Mouse (Mus musculus) liver, postnatal 0 days (tissue): ENCODE data around the gene Astn2. TPM values are rescaled to one million over a fixed set of nuclear protein-coding genes. Genes with fewer than 3 reads are reported as not detected.
A peak's percentile ranks its signal among the peaks of the same experiment; 100 is the strongest.

ENCODE experiments used
- ATAC-seq: fragments of 200-750 bp; cut with Nextera tagmentation; 2 replicates; pipeline ENCODE4 v1.8.0; 2017; ENCODE audit warnings: mild to moderate bottlenecking, moderate library complexity
- DNase-seq: peaks from one replicate; pipeline ENCODE4 v3.0.0-alpha.2; 2016
- H3K27ac ChIP-seq: fragments of 300-500 bp; sonication (generic); 2 replicates; pipeline ENCODE4 v1.5.1; 2014; ENCODE audit warnings: antibody characterized with exemption, moderate library complexity, mild to moderate bottlenecking, low read depth
- H3K27me3 ChIP-seq: fragments of 300-500 bp; sonication (generic); 2 replicates; pipeline ENCODE4 v1.6.1; 2014; ENCODE audit warnings: low read length, control low read depth, mixed read lengths; ENCODE audit not compliant: insufficient read depth
- H3K36me3 ChIP-seq: fragments of 300-500 bp; sonication (generic); replicated peaks from 2 replicates; pipeline ENCODE4 v1.6.1; 2014; ENCODE audit warnings: mild to moderate bottlenecking, control low read depth, low read length, moderate library complexity, mixed read lengths; ENCODE audit not compliant: insufficient read depth
- H3K4me1 ChIP-seq: fragments of 300-500 bp; sonication (generic); 2 replicates; pipeline ENCODE4 v1.6.1; 2014; ENCODE audit warnings: antibody characterized with exemption, mild to moderate bottlenecking, control low read depth; ENCODE audit not compliant: insufficient read depth
- H3K4me2 ChIP-seq: fragments of 300-500 bp; sonication (generic); 2 replicates; pipeline ENCODE4 v1.6.1; 2014; ENCODE audit warnings: low read depth, mild to moderate bottlenecking, low read length, moderate library complexity, mixed read lengths
- H3K4me3 ChIP-seq: fragments of 300-500 bp; sonication (generic); 2 replicates; pipeline ENCODE4 v1.5.1; 2014; ENCODE audit warnings: low read depth, low read length
- H3K9ac ChIP-seq: fragments of 300-500 bp; sonication (generic); replicated peaks from 2 replicates; pipeline ENCODE4 v1.6.1; 2014; ENCODE audit warnings: mild to moderate bottlenecking, moderate library complexity
- H3K9me3 ChIP-seq: fragments of 300-500 bp; sonication (generic); 2 replicates; pipeline ENCODE4 v1.6.1; 2016; ENCODE audit warnings: mild to moderate bottlenecking, control low read depth, low read length, mixed read lengths
- CTCF ChIP-seq: sonication (generic); IDR thresholded peaks from 2 replicates; pipeline ENCODE4 v1.5.1; 2016; ENCODE audit warnings: antibody characterized with exemption, low read depth
- EP300 ChIP-seq: IDR thresholded peaks from 2 replicates; pipeline ENCODE4 v1.6.1; 2016; ENCODE audit warnings: antibody characterized with exemption, low read depth, mild to moderate bottlenecking
- WGBS: fragments of 180-500 bp; shearing (Covaris S2); extraction: QIAGEN DNeasy Blood & Tissue Kit; methylation state at CpG from one replicate; pipeline ENCODE4 v1.1.7; 2014; ENCODE audit not compliant: insufficient replicate concordance; 5-methylcytosine and 5-hydroxymethylcytosine counted together
- polyA plus RNA-seq: library from polyadenylated mRNA; unstranded; fragments of >200 nt; fragmentation: Nextera tagmentation; extraction: Ambion mirVana; gene quantifications from 2 replicates; pipeline ENCODE4 v1.2.1, GENCODE M21; 2015

Gene Astn2
- polyA plus RNA-seq, 1 experiment from 2014 or later, result 0.02 TPM

- Histone ChIP-seq H3K9me3 (no peaks in the 10 kb centered on the region), H3K36me3 (no peaks in the 10 kb centered on the region), H3K4me3 (no peak overlapping the region), H3K4me2 (no peak overlapping the region), H3K27ac (no peak overlapping the region), H3K4me1 (no peaks in the 10 kb centered on the region), H3K27me3 (no peaks in the 10 kb centered on the region), H3K9ac (no peak overlapping the region)
- WGBS, result 66% methylated on average over 2 of the region's 2 CpGs
- ATAC-seq, result no peak
- DNase-seq, result no peak
- TF ChIP-seq EP300 (no peak), CTCF (no peak)
These were observed 290.2 kb downstream of the Astn2 start for GRCm38 (mm10) chr4:66114243-66114642.

- no peak for TF ChIP-seq EP300
- H3K9me3 ChIP-seq, result no peaks in the 10 kb centered on the region
- 59% methylated on average over 5 of the region's 5 CpGs for WGBS
- H3K36me3 ChIP-seq, result no peaks in the 10 kb centered on the region
- H3K4me3 ChIP-seq, result no peak overlapping the region
- no peaks in the 10 kb centered on the region for H3K4me1 ChIP-seq
- no peak overlapping the region for H3K27ac ChIP-seq
- DNase-seq, result no peak
- H3K9ac ChIP-seq, result no peak overlapping the region
- no peak overlapping the region for H3K4me2 ChIP-seq
- no peaks in the 10 kb centered on the region for H3K27me3 ChIP-seq
- no peak for ATAC-seq
These were observed 302.4 kb downstream of the Astn2 start for GRCm38 (mm10) chr4:66102037-66102436.

DNA sequence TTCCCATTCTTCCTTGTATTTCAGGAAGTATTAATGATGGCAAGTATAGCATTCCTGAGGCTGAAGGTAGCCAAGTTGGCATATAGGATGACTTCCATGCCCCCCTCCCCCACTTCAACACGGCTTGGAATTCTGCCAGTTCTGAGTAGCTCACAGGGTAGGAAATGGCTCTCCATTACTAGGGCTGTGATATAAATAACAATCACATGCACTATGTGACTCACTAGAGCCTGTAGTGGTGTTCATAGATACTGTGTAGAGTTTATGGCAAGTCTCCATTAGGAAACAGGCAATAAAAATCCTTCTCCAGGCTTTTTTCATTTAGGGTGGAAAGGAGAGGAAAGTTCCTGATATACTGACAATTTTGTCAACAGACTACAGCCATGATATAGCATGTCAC, 306.8 kb downstream of the Astn2 start:
- H3K27ac ChIP-seq, result no peak overlapping the region
- no peaks in the 10 kb centered on the region for H3K4me1 ChIP-seq
- H3K4me3 ChIP-seq, result no peak overlapping the region
- 87% methylated on average over 1 of the region's 1 CpGs for WGBS
- H3K9ac ChIP-seq, result no peak overlapping the region
- no peak overlapping the region for H3K4me2 ChIP-seq
- H3K9me3 ChIP-seq, result no peaks in the 10 kb centered on the region
- no peaks in the 10 kb centered on the region for H3K27me3 ChIP-seq
- ATAC-seq (no peak), DNase-seq (no peak)
- H3K36me3 ChIP-seq, result no peaks in the 10 kb centered on the region
- TF ChIP-seq EP300 (no peak), CTCF (no peak)

GRCm38 (mm10) chr4:66096104-66096503, 308.3 kb downstream of the Astn2 start:
- H3K9ac ChIP-seq, result no peak overlapping the region
- H3K27me3 ChIP-seq, result no peaks in the 10 kb centered on the region
- H3K4me1 ChIP-seq, result no peaks in the 10 kb centered on the region
- no peak overlapping the region for H3K4me3 ChIP-seq
- ATAC-seq (no peak), DNase-seq (no peak)
- H3K9me3 ChIP-seq, result no peaks in the 10 kb centered on the region
- 68% methylated on average over 2 of the region's 2 CpGs for WGBS
- H3K4me2 ChIP-seq, result no peak overlapping the region
- no peak for TF ChIP-seq EP300
- TF ChIP-seq CTCF, result no peak
- no peak overlapping the region for H3K27ac ChIP-seq
- H3K36me3 ChIP-seq, result no peaks in the 10 kb centered on the region

- Histone ChIP-seq H3K9ac (no peak overlapping the region), H3K36me3 (no peaks in the 10 kb centered on the region), H3K27ac (no peak overlapping the region), H3K27me3 (no peaks in the 10 kb centered on the region), H3K4me1 (no peaks in the 10 kb centered on the region), H3K4me3 (no peak overlapping the region), H3K4me2 (no peak overlapping the region), H3K9me3 (no peaks in the 10 kb centered on the region)
- ATAC-seq (no peak), DNase-seq (no peak)
- TF ChIP-seq EP300 (0 out of 2 replicates have a peak, but pooled peaks have one; percentile 19), CTCF (no peak)
These were observed 347.2 kb downstream of the Astn2 start for GRCm38 (mm10) chr4:66057161-66057560.

GRCm38 (mm10) chr4:66055690-66056089, 348.7 kb downstream of the Astn2 start:
- no peak overlapping the region for H3K4me3 ChIP-seq
- no peaks in the 10 kb centered on the region for H3K36me3 ChIP-seq
- 76% methylated on average over 4 of the region's 4 CpGs for WGBS
- TF ChIP-seq CTCF (no peak), EP300 (no peak)
- no peak for ATAC-seq
- no peak overlapping the region for H3K4me2 ChIP-seq
- no peak for DNase-seq
- H3K9me3 ChIP-seq, result no peaks in the 10 kb centered on the region
- no peaks in the 10 kb centered on the region for H3K27me3 ChIP-seq
- H3K9ac ChIP-seq, result no peak overlapping the region
- H3K27ac ChIP-seq, result no peak overlapping the region
- no peaks in the 10 kb centered on the region for H3K4me1 ChIP-seq

DNA sequence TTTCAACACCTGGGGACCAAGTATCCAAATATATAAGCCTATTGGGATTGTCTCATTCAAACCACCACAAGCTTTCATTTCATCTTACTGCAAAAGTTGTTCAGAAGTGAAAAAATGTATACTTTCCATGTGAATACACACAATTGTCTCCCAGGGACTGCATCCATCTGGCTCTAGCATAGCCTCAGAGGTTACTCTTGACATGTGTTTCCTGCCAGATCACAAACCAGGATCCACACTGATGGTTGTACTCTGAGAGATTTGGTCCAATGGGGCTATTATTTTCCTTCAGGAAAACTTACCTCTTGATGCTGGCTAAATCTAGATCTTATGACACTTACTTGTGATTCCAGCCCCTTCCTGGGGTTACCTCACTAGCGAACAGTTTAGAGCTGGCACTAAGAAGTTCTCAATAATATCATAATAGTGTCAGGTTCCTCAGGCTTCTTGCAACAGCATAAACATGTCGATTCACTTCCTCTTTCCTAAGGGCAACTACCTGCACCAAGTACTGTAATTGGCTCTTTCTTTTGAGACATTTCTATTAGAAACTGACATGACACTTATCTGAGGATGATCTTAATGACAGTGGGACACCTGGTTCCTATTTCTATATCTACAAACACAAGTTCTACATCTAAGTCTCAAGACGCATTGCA, 361.3 kb downstream of the Astn2 start:
- H3K9ac ChIP-seq, result no peak overlapping the region
- no peaks in the 10 kb centered on the region for H3K27me3 ChIP-seq
- no peak for DNase-seq
- no peak for ATAC-seq
- H3K4me2 ChIP-seq, result no peak overlapping the region
- no peaks in the 10 kb centered on the region for H3K36me3 ChIP-seq
- no peaks in the 10 kb centered on the region for H3K9me3 ChIP-seq
- TF ChIP-seq CTCF (no peak), EP300 (no peak)
- no peak overlapping the region for H3K27ac ChIP-seq
- 65% methylated on average over 3 of the region's 3 CpGs for WGBS
- H3K4me3 ChIP-seq, result no peak overlapping the region
- H3K4me1 ChIP-seq, result no peaks in the 10 kb centered on the region
